Mouse (Mus musculus): ENCODE data around the gene Mrps15.

- TF ChIP-seq CTCF (IDR thresholded peaks at IDR 0.05; ENCODE audit: borderline replicate concordance, insufficient read depth, low read length), result no peak
- no peak for TF ChIP-seq POLR2A (IDR thresholded peaks at IDR 0.05; ENCODE audit: low read depth, low read length)
Observed at GRCm38 (mm10) chr4:126057207-126058133, 10.7 kb downstream of the Mrps15 start.
